Mouse (Mus musculus) c-Kit-negative CD71-positive TER-119-positive erythroid progenitor cells, embryonic 14.5 days (primary cell): Measurements from ENCODE around the gene Fkbp7.
A peak's percentile ranks its signal among the peaks of the same experiment; 100 is the strongest.

Experiments
- DNase-seq: peaks from one replicate; pipeline ENCODE4 v3.0.0-alpha.2; 2013; ENCODE audit warnings: low read depth, low spot score

Gene Fkbp7

DNA sequence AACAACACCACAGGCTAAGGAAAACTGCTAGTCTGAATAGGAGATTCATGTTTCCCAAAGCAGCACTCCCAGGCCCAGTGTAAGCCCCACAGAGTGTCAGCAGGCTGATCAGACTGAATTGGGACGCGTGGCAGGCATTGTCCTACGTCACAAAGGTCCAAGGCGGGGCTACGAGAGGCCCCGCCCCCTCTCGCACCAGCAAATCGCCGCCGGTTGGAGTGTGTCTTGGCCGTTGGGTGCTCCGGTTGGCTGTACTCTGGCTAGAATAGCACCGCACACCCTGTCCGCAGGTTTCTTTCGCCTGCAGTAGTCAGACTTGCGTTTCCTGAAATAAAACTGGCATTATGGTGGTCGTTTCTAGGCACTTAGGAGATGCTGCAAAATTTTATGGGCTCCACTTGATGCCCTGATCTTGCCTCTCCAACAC lies at the start of gene Fkbp7:
Gene Fkbp7 (minus strand): TSS at position 151 of the 427 bp plus-strand sequence.
- DNase-seq: peak; percentile 69

DNA sequence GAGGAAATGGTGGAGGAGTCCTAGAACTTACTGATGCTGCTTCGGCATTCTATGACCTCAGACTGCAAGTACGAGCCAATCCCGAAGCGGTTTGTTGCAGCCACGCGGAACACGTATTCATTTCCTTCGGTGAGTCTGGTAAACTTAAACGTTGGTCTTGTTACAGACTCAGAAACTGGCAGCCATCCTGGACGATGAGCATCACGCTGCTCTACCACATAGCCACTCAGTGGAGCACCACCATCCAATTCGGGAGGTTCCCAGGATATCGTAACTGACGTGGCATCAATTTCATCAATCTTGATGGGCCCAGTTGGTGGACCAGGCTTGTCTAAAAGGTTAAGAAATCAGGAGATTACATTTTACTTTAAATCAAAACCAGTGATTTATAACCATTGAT lies 46.7 kb upstream of the Fkbp7 start:
- DNase-seq: no peak

DNA sequence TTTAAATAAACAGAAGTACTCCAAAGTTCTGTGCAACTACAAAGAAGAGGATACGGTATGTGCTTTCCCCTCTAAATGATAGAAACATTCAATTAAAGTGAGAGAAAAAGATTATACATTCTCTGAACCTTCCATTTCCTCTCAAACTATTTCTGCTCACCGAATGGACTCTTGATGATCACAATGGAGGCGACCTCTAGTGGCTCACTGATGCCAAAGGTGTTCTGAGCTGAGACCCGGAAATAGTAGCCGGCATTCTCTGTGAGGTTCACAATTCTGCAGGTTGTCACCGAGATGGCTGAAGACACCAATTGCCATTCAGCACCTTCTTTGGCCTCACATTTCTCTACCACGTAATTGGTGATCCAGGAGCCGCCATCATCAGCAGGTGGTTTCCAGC lies 42.1 kb upstream of the Fkbp7 start:
- no peak for DNase-seq

DNA sequence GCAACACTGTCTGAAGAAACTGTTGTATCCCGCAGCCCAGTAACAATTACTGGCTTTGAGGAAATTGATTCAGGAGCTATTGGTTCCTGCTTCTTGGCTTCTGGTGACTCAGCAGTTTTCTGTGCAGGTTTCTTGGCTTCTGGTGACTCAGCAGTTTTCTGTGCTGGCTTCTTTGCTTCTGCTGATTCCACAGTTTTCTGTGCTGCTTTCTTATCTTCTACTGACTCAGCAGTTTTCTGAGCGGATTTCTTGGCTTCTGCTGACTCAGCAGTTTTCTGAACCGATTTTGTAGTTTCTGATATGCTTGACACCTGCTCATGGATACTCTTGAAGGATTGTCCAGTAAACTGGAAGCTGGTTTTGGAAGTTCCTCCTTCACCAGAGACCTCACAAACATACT lies 35.6 kb upstream of the Fkbp7 start:
- DNase-seq: peak; percentile 36

DNA sequence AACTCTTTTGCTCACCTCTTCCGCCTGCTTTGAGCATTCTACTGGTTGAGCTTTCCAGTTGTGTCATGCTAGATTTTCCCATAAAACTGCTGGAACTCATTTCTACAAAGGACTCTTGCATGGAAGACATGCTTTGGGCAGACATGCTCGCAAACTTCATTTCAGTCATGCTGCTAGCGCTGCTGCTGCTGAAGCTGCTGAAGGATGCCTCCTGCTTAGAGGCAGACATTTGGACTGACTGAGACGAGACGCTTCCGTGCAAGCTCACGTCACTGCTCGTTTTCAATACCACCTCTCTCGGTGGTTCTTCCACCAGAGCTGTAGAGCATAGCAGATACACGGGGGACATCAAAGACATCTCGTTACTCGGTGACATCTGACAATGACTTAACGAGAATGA lies 32.7 kb upstream of the Fkbp7 start:
- no peak for DNase-seq

DNA sequence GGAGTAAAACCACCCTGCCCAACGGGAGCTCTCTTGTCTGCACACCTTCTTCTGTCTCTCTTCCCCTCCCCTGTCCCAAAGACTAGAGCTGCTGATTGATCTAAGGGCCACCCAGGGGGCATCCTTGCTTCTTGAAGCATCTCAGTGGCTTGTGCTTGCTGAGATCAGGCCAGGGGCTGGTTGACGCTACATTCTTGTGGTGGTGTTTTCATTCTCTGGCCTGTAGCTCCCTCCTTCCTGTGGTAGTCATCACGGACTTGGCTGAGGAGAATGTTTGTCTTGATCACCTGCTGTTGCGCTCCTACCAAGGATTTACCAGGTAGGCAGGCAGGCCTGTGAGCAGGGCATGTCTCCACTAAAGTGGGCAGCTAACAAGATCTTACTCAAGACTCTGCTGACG lies 29.8 kb upstream of the Fkbp7 start:
- DNase-seq: no peak

DNA sequence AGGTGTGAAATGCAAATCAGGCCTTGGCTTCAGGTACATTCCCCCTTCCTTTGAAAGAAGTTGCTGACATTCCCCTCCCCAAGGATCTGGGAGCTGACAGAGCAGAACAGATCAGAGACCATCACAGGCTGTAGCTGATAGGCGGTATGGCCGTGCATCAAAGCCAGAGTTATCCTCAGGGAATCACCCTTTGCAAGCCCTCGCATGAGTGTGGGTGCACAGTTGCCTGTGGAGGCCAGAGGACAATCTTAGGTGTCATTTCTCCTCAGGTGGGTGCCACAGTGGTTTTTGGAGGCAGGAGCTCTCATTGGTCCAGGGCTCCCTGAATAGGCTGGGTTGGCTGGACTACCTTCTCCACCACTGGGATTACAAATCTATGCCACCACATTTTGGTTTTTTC lies 29.3 kb upstream of the Fkbp7 start:
- no peak for DNase-seq

DNA sequence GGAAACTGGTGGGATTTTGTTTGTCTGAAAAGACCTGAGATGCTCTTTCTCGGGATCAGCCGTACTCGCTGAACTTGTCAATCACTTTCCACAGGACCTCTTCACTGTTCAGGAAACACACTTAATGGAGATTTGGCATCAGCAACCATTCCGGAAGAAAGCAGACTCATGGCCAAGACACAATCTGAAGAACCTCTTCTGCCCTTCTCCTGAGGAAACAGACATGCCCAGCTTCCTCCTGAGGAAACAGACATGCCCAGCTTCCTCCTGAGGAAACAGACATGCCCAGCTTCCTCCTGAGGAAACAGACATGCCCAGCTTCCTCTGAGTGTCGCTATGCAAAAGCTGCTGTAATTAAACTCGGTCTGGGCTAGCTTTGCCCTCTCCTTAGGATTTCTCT lies 22.4 kb upstream of the Fkbp7 start:
- no peak for DNase-seq

DNA sequence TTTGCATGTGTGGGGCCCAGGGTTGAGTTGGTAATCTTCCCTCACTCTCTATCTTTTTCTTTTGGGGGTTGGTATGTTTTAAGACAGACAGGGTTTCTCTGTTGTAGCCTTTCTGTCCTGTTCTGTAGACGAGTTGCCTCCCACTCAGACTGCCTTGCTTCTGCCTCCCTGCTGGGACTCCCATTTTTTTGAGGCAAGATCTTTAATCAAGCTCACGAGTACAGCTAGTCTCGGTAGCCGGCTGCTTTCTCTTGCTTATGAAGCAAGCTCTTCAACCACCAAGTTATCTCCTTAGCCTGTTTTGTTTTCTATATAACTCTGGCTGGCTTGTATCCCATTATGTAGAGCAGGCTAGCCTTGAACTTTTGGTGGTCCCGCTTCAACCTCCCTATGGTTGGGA lies 20.8 kb upstream of the Fkbp7 start:
- no peak for DNase-seq

DNA sequence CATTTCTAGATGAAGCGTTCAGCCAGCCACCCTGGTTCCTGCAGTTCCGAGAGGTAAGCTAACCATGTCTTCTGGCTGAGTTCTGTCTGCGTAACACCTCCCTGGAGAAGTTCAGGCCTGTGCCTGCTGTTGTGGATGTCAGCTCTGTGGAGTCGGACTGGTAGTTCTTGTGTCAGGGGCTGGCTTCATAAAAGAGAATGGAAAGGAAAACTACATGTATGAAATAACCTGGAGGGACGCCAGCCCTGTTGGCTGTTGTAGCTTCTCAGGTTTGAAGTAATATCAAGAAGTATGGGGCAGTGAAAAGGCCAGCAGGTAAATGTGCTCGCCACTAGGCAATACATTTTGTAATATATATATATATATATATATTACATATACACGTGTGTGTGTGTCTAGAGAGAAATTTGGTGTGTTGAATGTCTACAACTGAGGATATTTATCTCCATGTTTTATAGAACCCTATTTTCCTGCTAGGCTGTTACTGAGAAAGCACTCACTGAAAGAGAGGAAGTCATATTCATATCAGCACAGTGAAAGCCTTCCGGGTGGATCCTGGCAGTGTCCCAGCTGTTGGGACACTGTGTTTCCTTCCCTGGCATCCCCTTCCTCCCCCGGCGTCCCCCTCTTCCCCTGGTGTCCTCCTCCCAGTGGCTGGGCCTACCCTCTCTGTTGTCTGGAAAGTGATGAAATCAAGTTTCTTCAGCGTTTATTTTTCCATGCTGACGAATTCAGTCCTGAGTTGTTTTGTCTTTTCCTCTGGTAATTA lies 17.7 kb upstream of the Fkbp7 start:
- no peak for DNase-seq

DNA sequence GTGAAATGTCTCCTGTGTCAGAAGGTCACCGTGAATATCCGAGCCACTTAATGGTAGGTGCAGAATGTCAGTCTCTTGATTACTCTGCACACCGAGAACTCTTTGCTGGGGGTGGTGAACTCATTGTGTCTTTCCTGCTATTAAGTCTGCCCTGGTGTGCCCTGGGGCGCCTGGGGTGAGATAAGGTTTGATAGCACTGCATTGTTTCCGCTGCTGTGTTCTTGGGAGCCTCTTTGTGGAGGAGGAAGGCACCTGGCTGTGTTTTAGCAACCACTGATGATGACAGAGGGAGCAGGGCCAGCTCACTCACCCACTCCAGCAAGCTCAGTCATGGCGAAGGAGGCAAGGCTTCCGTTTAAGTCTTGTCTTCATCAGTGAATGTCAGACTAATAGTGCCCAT lies 15.2 kb upstream of the Fkbp7 start:
- DNase-seq: no peak

DNA sequence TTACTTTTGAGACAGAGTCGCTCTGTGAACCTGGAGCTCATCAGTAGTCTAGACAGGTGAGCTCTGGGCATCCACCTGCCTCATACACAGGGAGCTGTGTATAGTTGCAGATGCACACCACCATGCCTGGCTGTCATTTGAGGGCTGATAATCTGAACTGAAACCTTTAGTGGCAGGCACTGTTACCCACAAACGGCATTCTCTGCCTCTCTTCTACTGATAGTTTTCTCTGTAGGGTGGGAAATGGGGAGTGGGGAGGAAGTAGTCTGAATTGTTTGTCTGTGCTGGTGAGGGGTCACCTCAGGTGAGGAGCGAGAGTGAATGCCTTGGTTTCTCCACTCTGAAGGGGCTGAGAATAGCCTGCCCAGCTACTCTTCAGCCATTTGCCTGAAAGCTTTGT lies 14.7 kb upstream of the Fkbp7 start:
- no peak for DNase-seq

DNA sequence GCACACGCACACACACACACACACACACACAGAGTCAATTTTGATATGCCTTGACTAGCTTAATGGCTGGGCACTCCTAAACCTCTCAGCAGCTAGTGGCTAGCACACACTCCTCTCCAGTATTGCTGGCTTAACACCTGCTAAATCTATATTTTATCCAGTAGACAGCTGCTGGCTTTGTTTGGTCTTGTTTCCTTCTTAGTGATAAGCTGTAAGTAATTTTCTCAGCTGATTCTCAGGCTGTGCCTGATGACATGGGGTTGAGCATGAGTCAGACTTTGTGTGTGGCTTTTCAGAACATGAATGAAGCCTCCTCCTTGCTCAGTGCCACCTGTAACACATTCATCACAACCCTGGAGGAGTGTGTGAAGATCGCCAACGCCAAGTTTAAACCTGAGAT lies 14.1 kb upstream of the Fkbp7 start:
- no peak for DNase-seq

DNA sequence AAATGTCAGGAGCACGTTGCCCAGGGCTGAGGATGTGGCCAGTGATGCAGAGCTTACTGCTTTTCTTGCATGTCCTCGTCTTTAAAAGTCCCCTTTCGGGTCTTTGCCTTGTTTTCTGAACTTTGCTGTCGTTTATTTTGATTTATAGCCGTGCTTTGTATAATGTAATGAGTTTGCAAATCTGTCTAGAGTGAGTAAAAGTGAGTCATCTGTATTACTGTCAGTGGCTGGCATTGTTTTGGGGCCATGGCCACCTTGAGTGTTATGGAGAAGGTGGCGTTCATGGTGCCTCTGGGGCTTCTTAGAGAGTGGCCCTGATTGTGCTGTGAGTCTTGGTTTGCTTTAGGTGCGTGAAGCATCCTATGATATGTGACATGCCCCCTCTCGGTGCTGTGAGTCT lies 9.4 kb upstream of the Fkbp7 start:
- DNase-seq: no peak

DNA sequence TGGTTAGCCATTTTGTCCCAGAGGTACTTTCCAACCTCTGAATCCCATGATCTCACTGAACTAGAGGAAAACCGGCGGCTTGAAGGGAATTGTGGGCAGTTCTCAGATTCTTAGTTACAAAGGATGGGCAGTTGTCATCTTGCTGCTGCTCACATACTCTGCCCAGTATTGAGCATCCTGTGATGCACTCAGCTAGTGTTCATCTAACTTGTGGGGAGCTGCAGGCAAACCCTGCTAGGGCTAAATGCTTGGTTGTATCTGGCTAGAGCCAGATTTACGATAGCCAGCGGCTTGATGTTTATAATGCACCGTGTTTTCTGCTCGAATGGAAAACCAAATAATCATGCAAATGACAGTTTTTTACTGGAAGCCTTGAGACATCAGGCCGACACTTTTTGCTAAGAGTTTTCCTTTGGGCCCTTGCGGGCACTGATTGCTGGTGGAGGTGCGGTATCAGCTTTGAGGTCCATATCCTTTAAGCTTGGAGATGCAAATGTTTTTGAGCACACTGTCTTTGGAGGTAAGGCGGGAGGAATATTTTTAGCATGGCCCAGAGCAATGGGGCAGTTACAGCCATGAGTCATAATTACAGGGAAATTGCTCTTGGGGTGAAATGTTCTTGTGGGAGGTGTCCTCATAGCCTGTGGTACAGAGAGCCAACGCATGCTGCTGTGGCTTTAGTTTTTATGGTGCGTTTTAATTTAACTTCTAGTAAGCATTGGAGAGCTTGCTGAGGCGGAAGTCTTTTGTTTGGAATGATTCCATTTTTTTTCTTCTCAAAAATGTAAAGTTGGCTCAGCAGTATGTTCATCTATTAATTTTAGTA lies 3.7 kb upstream of the Fkbp7 start:
- DNase-seq: no peak

DNA sequence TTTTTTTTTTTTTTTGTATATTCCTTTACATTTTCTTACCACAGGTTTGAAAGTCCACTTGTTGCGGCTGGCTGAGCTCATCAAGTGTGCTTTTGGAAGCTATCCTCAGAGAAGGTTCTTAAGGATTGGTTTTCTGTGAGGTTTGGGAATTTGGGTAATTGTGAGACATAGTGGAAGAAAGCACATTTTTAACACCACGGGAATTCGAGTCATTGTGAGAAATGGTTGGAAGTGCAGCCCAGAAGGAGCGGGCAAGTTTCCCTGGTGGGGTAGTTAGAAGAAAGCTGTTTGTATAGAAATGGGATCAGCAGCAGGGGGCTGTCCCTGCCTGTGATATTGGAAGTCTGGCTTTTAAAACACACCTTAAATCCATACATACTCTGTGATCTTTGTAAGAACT lies 3.0 kb upstream of the Fkbp7 start:
- DNase-seq: no peak

DNA sequence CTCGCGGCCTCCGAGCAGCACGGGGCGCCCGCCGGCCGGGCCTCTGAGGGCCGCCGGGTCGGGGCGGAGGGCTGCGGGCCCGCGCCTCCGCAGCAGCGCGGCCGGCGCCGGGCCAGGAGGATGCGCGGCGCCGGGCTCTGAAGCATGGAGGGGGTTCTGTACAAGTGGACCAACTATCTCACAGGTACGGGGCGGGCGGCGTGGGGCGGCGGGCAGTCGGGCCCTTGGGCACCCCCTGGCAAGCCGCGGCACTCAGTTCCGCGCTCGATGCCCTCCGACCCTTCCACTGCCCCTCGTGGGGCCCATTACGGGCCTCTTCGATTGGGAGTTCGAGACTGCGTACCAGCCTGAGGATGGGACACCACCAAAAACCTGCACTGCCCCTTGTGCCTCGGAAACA lies 2.5 kb upstream of the Fkbp7 start:
- DNase-seq: no peak

DNA sequence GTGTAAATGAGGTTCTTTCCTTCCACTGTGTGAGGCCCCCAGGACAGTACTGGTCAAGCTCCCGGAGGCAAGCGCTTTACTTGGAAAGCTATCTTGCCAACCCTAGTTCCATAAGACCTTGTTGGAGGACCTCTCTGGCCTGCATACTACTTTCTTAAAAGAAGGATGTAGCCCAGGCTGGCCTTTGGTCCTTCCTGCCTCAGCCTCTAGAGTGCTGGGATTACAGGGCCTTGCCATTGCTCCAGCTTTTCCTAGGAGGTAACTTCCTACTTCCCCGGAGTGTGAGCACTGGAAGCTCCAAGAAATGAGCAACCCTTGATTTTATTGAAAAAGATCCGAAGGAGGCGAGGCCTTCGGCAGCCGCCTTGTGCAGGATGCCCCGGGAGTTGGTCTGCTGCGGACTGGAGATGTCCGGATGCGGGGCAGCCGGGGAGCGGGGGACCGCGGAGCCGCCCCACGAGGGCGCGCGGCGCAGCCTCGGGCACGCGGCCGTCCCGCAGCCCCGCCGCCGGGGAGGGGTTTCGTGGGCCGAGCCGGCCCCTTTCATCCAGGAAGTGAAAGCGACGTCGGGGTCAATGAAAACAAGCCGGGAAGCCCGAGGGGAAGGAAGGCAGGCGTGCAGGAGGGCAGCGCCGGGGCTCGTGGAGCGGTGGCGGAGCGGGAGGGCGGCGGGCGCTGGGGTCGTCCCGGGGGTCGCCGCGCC lies 2.0 kb upstream of the Fkbp7 start, which contains the start of gene Plekha3:
Gene Plekha3 (plus strand): TSS at position 557 of the 703 bp plus-strand sequence.
- DNase-seq: no peak

DNA sequence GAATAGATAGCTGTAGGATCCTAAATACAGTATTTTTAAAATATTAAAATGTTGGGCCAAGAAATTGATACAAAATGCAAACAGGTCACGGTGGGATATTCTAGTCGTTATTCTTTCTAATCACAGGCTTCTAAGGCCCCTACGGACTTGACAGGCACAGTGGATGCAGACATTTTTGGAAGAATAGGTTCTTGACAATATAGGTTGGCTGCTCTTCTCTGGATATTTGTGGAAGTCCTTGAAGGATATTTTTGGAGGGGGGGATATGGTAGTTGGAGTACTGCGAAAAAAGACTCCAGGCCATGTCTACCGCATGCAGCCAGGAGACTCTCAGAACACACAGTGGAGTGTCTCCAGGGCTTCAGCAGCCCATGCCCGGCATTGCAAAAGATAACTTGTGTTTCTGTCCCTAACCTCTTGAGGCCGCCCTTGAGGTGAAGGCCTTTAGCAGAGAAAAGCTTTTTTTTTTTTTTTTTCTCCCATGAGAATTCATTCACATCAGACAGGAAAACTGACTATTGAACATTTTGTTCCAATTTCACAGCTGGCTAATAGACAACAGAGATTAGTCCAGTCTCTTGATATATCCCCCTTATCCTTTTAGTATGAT lies 661 bp upstream of the Fkbp7 start:
- DNase-seq: no peak

DNA sequence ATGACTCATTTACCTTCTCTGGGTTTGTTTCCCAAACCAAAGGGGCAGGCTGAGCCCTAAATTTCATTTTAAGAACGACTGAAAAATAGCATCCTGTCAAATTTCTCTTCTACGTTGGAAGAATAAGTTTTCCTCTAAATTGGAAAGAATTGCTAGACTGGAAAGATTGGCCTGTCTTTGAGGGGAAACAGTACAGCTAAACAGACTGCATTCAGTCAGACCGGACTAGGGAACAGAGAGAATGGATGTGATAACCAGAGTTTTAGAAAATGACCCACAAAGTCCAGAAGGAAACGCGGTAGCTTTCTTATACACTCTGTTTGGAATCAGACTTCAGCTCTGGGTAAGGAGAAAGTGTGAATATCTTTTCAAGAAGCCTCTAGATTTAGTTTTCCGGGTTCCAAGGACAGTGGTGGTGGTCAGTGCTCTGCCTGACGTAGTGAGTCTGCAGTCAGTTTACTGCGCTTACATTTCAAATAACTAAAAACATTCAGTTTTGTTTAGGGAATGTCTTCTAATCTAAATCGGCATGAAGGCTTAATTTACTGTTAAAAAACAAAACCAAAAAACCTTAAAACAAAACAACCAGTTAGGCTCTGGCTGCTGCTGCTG lies 676 bp downstream of the Fkbp7 start:
- DNase-seq: no peak

DNA sequence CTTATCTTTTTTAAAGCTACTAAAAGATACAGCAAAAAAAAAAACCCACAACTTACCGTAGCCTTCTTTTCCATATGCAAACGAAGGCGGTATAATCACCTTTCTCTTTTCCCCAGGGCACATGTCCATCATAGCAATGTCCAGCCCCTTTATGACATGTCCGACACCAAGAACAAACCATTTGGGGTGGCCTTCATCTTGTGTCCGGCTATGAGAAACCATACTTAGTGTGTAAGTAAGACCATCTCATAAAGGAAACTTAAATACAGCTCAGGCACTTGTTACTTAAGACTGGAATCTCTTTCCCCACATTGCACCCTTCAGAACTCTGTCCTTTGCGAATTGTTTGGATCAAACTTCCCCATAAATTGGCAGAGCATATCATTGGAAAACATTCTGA lies 1.3 kb downstream of the Fkbp7 start:
- no peak for DNase-seq

DNA sequence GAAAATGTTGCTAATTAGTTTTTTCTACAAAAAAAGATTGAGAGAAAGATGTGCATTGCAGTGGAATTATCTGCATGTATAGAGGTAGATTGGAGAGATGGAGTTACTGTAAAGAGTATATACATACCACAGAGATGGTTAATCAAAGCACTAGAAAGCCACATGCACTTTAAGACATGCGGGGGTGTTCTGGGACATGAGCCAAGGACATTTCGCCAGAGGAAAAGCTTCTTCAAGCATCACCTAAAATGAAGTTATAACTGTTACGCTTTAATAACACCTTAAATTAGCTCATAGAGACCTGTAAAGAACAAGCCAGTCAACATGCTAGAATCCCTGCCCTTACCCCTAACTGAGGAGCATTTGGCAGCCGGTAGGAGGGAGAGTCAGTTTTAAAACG lies 5.7 kb downstream of the Fkbp7 start:
- DNase-seq: no peak
